Mouse (Mus musculus): ENCODE measurements at regions not wholly inside any gene's neighbourhood (a gene's known extent, or its start where the extent isn't known, plus 50 kb on each side); places are given as distances from the start of the nearest gene placed in this dataset.

DNA sequence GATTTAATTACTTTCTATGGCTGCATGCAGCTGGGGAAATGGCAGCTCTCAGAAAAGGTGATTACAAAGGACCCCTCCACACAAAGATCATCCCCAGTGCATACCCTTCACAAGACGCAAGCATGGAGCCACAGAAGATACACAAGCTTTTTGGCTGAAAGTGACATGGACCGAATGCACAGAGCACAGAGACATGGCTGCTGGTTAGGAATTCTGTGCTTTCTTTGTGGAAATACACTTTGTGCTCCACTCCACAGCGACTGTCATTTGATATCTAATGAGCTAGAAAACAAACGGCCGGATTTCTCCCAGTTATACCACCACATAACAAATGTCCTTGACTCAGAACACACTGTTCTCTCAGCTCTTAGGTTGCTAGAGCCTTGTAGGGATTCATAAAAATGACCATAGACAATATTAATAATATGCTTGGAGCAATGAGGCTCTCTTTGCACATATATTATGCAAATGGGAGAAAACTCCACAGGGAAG, 132.1 kb upstream of the Fat4 start:
- TF ChIP-seq POLR2A (IDR thresholded peaks at IDR 0.05; ENCODE audit: insufficient read depth, low read depth, low read length) (no peak), CTCF (IDR thresholded peaks at IDR 0.05) (no peak), EP300 (IDR thresholded peaks at IDR 0.05; ENCODE audit: insufficient read depth, low read depth, low read length) (no peak)
